Mouse (Mus musculus) layer of hippocampus, postnatal 25 days (tissue): ENCODE results near the gene Eml4. TPM values are rescaled to one million over a fixed set of nuclear protein-coding genes. Genes with fewer than 3 reads are reported as not detected.

Source experiments
- total RNA-seq, 2 experiments: library from RNA; stranded (reverse); gene quantifications; 2 replicates each; pipeline ENCODE4 v1.2.3; 2021

Gene Eml4
- total RNA-seq, 2 experiments from 2014 or later: 24.8 to 25.9 TPM

Other genes starting within 250 kb of the Eml4 start
- gene Pkdcc, start 135.6 kb upstream of the Eml4 start, total RNA-seq: 10 to 100 TPM; 18.3 to 20.1 TPM
- 100 to 1,000 TPM; 178 to 199 TPM for gene Cox7a2l, start 166.4 kb downstream of the Eml4 start, total RNA-seq